Mouse (Mus musculus) monocyte, adult 2 months (primary cell): Measurements from ENCODE around the gene Kcnk15.
A peak's percentile ranks its signal among the peaks of the same experiment; 100 is the strongest.

ENCODE experiments used
- DNase-seq, 2 experiments: peaks; one replicate each; pipeline ENCODE4 v3.0.0; 2022; ENCODE audit warnings: low spot score in 2 of 2, low read depth in 1 of 2

Gene Kcnk15

DNA sequence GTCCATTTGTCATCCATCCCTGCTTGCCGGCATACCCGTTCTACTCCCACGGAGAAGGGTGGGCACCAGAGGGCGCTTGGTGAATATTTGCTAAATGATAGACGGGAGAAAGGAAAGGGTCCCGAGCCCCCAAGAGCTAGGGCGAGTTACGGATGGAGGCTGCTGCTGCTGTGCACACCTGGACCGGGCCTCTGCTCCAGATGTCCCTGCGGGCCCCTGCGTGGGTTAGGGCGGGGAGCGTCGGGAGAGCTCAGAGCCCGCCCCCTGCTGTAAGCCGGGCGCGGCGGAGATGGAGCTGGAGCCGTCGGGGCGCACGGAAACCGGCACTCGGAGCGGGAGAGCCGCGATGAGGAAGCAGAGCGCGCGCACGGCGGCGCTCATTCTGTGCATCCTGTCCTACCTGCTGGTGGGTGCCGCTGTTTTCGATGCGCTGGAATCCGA lies at the start of gene Kcnk15:
Kcnk15 (plus strand) TSS at position 191 of the 441 bp plus-strand sequence.
- no peak for DNase-seq

DNA sequence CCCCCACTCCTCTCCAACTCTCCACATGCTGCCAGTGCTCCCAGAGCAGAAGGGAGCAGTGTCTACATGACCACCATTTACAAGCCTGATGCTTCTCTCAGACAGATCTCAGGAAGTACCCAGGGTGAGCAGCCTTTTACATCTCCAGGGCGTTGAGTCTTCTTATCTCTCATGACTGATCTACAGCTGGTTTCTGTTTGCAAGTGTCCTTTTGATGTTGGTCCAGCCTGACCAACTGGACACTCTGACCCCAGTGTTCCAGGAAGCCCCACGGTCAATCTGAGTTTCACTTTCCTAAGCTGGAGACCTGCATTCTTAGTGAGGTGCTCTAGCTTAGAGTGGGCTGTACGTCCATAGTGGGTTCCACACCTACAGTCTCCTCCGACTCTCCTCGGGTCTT lies 49.6 kb upstream of the Kcnk15 start:
- DNase-seq: no peak

DNA sequence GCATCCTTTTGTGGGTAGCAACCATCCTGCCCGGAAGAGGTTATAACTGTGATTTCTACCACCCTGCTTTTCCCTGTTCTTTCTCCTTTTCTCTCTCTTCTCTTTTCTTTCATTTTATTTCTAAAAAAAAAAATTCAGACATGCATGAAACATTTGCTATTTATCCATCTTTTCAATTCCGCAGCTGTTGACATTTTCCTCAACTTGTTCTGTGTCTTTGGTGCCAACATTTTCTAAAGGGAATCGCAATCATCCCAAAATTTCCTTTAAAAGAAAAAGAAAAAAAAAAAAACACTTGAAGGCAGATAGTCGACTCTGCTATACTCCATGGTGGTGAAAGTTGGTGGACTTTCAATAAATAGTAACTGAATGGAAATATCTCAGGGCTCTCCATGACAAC lies 44.3 kb upstream of the Kcnk15 start:
- no peak for DNase-seq

DNA sequence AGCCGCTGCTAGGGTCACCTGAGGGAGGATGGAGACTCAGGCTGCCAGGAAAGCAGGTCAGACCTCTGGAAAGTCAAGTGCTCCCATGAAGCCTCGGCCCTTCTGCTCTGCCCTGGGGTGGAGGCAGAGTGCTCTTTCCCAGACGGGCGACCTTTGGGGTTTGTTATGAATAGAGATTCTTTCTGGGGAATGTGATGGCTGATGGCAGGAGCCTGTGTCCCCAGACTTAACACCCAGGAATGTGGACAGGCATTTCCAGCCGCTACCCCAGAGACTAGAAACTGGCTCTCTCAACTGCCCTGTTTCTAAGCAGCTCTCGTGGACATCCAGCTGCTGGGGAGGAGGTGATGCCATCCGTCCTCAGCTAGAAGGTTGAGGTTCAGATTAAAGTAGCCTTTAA lies 43.7 kb upstream of the Kcnk15 start:
- no peak for DNase-seq

DNA sequence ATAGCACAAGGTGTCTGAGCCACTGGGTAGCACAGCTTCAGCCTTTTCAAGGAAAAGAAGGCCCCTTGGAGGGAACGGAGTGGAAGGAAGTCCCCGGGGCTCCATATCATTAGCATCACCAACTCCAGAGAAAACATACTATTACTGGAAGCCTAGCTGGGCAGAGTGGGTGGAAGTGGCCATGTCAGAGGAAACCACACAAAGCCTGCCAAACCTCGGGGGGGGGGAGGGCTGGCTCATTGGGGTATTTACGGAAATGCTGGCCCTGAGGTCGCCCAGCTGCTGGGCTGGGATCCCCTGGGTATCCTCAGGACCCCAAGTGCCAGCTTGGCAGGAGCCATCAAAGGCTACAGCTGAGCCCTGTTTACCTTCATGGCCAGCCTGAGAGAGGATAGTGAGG lies 40.4 kb upstream of the Kcnk15 start:
- no peak for DNase-seq

DNA sequence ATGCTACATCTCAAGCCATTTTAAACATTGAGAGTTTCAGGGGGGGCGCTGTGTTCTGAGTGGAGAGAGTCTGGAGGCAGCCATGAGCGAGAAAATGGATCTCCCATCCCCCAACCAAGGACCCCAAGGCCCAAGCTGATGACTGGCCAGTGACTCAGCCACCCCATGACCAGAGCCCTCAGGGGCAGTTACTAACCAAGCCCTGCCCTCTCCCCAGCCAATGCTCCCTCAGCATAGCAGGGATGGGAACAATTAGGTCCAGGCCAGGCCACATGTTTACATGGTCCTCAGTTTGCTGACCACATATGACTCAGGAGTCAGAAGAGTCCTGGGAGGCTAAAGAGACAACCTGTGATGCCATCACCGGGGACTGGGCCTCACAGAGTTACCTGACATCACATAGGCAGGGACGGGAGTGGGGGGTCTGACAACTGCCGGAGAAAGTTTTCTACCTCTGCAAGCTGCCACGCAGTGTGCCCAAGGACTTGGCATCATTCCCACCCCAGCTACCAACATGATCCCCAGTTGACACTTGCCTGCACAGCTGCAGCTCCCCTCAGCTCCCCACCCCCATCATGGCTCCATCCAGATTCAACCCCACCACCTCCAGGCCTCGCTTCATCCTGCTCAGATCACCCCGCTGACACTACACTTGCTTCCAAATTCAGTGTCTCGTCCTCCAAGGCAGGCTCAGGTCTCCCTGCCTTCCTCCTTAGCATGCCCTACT lies 38.5 kb upstream of the Kcnk15 start:
- no peak for DNase-seq

DNA sequence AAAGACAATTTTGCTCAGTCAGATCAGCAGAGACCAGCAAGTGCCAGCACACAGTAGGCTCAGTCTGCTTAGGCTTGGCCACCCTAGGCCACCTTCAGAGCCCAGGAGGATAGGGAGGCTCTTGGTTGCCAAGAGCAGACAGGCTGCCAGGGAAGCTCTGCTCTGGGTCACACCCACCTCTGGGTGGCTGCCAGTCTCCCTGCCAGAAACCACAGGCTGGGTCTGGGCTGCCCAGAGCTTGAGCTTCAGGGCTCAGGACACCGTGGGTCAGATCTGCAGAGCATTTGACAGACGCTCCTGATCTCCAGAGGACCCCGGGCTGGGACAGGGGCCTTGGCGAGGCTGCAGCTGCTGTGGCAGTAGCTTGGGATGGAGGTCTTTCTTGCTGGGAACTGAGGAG lies 32.8 kb upstream of the Kcnk15 start, which contains the start of gene Ccn5:
Ccn5 (plus strand) TSS at position 255 of the 400 bp plus-strand sequence.
- DNase-seq: no peak

DNA sequence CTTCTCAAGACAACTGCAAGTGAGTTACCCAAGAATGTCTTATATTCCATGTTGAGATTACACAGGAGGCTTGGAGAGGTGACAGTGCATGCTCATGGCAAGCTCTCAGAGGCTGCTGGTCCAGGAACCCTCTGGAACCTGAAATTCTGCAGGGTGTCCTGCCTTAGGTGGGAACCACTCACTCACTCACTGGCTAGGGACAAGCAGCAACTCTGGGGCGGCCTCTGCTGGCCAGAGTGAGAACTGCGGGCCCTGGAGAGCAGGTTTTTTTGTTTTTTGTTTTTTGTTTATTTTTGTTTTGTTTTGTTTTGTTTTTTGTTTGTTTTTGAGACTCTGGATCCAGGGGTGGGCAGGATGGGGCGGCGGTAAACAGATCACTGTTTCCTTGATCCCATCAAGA lies 30.2 kb upstream of the Kcnk15 start:
- DNase-seq: no peak

DNA sequence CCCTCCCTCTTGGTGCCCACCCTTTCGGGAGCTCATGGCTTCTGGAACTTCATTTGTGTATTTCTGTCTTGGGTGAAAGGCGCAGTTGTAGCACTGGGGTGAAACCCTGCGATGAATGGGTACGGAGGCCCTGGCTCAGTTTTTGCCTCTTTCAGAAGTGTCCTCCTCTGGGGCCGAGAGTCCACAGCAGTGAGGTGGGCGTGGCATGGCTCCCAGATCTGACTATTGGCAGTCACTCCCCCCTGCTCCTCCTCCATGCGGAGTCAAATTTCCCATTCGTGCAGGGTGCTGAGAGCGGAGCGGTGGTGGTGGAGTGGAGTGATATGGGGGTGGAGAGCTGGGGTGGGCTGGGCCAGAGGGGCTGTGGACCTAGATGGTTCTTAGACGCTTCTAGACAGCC lies 29.7 kb upstream of the Kcnk15 start:
- DNase-seq: no peak

DNA sequence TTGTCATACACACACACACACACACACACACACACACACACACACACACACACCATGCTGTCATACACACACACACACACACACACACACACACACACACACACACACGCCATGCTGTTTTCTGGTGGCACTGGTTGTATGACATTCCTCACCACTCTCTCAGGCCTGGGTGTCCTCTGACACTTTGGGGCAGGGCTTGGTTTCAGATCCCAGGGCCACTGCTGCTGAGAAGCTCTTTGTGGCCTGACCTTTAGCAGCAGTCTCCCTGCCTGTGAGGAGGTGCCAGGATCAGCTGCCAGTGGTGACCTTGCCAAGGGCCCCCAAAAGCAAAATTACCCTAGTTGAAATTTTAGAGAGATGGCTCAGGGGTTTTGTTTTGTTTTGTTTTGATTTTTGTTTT lies 27.6 kb upstream of the Kcnk15 start:
- DNase-seq: no peak

DNA sequence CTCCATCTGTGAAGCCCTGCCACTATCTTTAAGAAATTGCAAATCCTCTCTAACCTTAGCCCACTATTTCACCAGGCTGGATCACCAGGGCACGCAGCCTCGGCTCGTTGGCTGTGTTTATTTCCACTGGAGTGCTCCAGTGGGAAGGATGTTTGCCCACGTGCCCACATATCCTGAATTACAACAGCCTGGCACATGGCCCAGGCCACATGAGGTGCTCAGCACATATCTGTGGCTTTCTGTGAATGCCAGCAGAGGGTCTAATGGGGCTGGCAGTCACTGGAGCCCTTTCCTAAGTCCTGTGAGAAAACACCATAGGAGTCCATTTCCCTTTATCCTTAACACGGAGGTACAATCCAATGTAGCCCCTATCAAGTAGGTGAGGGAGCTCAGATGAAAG lies 27.0 kb upstream of the Kcnk15 start:
- DNase-seq: no peak

DNA sequence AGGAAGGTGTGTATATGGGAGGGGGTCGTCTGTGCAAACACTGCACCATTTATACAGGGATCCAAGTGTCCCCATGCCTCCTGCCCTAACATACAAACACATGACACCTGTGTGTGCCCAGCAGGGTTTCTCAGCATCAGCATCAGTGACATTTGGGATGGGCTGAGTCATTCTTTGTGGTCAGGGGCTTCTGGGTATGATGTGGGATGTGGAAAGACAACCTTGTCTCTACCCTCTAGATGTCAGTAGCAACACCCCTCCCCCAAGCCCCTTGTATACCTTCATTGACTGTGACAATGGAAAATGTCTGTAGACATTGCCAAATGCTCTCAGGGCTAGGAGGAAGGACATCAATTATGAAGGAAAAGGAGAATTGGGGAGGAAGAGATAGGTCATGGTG lies 22.3 kb upstream of the Kcnk15 start:
- DNase-seq: no peak

DNA sequence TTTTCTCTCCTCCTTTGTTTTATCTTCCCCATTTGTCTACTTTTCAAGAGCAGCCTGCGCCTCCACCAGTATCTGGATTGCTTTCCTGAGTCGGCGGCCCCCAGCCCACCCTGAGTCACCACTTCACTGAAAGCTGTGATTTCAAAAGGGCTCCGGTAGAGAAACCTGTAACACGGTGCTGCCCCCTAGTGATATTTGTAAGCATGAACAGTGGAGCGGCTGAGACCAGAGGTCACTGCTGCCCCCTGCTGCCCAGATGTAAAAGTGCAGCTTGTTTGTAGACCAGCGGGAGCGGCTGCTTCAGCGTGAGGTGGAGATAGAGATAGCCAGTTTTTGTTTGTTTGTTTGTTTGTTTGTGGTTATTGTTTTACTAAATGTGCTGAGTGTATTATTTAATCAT lies 15.4 kb upstream of the Kcnk15 start:
- DNase-seq: peak; percentile 26 to 60

DNA sequence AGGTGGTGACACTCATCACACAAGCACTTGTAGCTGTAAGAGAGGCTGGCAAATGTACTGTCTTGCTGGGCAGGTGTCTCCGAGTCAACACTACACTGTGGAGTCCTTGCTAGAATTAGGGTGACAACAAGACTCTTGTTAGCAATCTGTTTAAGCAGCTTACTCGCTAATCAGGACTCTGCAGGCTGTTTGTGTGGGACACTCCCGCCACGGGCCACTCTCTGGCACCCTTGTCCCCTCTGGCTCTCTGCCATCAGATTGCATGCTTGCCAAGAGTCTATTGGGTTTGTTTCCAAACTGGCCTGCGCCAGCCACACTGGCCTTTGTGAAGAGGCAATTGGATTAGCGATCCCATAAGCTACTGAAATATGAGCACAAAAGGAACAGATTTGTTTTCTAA lies 13.9 kb upstream of the Kcnk15 start:
- no peak for DNase-seq

DNA sequence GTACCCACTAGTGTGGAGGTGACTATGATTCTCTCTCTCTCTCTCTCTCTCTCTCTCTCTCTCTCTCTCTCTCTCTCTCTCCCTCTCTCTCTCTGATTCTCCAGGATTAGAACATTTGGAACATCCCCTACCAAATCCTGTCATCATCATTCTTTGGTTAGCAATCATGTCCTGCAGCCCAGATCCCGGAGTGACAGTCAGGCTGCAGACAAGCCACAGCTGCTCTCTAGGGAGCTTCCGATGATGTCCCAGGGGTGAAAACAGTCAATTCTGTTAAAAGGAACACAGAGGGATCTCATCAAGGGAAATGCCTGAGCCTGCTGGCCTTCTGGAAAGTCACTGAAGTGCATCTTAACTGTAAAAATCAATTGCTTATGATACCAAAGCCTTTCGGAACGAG lies 11.4 kb upstream of the Kcnk15 start:
- DNase-seq: no peak

DNA sequence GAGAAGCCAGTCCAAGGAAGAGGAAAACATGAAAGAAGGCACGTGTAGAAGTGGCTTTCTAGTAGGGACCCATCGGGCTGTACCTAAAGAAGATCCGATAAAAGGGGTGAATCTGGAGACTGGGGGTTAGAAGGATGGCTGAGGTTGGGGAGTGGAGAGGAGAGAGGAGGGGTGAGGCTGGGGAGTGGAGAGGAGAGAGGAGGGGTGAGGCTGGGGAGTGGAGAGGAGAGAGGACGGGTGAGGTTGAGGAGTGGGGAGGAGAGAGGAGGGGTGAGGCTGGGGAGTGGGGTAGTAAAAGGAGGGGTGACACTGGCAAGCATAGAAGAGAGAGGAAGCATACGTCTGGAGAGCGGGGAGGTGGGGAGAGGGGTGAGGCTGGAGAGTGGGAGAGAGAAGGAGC lies 3.8 kb downstream of the Kcnk15 start:
- no peak for DNase-seq

DNA sequence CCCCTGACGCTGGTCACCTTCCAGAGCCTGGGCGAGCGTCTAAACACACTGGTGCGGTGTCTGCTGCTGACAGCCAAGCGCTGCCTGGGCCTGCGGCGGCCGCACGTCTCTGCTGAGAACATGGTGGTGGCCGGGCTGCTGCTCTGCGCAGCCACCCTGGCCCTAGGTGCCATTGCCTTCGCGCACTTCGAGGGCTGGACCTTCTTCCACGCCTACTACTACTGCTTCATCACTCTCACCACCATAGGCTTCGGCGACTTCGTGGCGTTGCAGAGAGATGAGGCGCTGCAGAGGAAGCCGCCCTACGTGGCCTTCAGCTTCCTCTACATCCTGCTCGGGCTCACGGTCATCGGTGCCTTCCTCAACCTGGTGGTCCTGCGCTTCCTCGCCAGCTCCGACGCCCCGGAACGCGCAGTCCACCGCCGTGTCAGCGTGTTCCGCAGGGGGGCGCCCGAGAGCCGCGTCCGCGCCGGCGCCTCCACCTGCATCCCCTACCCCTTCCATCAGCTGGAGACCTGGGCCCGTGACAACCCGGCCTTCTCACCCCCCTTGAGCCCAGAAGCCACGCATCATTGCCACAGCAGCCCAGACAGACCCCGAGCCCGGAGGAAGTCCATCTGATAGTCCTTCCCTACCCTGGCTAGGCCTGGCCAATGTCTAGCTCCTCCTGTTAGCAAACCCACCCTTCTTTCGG lies 5.0 kb downstream of the Kcnk15 start:
- DNase-seq: no peak

DNA sequence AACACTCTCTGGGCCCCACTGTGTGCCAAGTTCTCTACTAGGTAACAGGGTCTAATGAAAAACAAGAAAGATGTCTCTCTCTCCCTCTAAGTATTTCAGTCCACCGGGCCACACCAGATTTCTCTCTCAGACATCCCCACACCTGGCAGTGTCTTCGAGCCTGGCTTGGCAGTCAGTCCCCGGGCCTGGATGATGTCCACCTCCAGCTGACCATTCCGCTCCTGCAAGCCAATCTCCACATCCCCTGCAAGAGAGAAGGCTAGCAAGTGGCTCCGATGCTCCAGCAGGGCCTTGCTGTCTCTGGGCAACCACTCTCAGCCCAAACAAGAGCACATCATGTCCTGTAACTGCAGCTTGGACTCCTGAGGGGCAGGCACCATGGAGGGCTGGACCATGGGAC lies 11.9 kb downstream of the Kcnk15 start:
- DNase-seq: no peak

DNA sequence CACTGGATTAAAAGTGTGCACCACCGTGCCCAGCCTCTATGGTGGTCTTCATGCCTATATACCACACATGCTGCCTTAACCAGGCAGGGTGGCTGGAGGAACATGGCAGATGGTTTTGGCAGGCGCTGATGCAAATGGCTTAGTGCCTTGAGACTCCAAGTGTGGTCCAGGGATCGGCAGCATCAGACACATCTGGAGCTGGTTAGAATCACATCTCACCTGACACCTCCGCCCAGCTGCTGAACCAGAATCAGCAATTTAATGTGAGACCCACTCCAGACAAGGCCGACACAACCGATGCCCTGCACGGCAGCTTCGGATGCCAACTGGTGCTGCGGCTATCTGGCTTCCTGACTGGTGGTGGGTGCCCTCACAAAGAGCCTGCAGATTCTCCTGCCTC lies 12.6 kb downstream of the Kcnk15 start:
- DNase-seq: no peak

DNA sequence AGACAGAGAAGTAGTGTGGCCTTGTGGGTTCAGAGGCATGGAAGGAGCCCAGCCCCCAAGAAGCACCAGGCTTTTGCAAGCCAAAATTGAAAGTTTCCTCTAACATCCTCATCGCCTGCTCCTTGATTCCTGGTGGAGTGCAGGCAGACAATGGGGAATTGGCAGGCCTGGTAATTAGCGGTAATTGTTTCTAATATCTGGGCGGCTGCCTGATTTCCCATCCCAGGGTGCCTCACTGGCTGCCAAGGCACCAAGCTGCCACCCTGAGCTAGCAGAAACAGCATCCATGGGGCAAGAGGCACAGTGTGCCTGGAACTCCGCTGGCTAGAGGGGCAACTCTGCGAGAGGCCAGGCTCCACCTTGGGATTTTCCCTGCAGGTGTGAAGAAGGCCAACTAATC lies 16.3 kb downstream of the Kcnk15 start:
- no peak for DNase-seq

DNA sequence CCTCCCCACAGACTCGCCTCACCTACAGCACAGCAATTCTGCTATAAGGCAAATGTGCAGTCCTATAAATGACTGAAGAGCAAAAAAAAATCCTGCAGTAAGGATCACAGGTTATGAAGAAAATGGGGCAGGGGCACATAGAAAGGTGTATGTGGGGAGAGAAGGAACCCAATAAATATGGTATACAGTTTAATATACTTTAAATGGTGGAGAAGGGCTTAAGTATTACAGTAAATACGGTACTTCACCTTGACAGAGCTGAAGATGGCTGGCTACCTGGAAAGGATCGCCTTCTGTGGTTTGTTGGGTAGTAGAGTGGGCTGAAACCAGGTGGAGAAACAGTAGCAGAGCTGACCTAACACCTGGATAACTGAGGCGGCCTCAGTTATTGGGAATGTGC lies 17.8 kb downstream of the Kcnk15 start:
- no peak for DNase-seq

DNA sequence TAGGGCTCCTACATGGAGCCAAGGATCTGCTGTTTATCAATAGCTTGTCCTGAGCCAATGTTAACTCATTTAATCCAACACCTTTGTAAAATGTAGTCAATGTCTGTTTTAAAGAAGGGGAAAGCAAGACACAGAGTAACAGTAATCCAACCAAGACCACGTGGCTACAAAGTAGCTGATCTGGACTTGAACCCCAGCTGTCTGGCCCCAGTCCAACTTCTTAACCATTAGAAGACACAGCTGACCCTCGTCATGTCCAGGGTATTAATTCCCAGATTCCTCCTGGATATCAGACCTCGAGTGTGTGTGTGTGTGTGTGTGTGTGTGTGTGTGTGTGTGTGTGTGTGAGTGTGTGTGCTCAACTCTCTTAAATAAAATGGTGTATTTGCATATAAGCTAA lies 18.5 kb downstream of the Kcnk15 start:
- DNase-seq: no peak

DNA sequence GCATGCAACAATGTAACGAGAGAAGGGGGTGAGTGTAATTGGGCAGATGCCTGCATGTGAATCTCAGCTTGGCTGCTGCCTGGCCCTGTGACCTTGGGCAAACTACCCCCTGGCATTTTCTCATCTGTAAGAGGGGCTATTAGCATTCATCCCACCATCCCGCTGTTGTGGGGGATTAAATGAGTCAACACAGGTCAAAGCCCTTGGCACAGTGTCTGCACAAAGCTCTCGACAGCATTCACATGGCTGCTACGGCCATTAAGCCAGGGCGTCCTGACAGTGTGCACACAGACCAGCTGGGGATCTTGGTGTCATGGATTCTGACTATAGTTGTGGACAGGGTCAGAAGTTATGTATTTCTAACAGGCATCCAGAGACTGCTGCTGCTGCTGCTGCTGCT lies 21.4 kb downstream of the Kcnk15 start:
- no peak for DNase-seq
